Mouse (Mus musculus) cerebellum, postnatal 4 days (tissue): ENCODE measurements around the gene Ferd3l.

ENCODE experiments used
- DNase-seq, 2 experiments: peaks; one replicate each; pipeline ENCODE4 v3.0.0; 2022; ENCODE audit warnings: low spot score in 2 of 2, mixed read lengths in 1 of 2

The Ferd3l gene

DNA sequence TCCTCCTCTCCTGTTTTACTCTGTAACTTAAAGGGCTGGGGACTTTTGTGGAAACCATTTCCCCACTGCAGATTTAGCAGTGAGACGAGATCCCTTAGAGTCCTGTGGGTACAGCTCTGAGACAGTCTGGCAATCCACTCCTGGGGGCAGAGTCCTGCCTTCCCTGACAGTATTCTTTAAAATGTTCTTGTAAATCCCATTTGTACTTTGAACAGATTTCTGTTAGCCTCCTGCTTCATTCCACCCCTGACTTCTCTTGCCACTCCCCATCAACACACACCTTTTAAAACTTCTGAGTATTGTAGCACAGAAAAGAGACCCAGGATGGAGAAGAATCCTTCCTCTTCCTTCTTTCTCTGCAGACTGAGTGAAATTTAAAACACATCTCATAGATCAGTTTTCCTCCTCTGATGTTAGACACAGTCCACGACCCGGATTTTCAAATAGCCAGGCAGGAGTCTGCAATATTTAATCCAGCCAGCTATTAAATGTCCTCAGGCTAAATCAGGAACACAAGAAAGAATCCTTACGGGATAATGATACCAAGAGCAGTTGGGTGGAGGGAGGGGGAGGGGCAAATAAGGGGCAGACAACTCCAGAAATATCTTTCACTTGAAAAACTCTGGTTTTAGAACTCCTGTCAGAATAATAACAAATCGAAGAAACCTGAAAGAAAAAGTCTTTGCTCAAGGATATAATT, 37.6 kb downstream of the Ferd3l start:
- DNase-seq, result no peak

DNA sequence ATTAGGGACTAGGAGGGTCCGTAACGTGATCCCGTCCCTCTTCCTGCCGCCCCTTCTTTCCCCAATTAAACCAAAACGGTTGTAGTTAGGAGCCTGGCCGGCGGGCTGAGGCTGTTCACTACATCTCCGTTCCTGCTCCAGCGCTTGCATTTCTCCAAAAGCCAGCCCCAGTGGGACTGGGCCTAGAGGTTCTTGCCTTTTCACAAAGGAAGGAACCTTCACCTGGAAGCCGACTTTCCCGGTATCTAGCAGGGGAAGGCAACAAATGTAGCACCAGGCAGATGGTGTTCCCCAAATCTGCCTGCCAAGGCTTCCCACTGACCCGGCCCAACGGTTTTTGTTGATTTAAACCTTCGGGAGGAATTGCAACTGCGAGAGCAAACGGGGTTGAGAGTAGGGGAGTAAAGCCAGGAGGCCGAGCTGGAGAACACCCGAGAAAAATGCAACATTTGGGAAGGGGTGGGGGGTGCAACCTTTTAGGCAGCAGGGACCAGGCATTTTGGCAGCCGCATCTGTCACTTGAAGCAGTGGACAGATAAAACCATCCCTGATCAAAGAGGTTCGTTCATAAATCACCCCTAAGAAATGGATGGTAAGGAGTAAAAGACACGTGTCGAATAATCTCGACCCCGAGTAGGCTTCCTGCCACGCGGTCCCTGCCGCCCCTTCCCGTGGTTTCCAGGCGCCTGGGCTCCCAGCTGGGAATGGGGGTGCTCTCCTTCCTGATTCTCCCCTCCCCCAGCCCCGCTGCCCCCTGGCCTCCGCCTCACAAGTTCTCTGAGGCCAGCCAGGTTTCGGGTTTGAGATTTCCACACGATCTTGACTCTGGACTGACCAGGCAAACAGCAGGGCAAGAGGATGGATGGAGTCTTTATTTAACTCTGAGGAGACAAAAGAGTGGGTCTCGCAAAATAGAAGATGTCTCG, 38.5 kb downstream of the Ferd3l start:
- DNase-seq, result no peak

DNA sequence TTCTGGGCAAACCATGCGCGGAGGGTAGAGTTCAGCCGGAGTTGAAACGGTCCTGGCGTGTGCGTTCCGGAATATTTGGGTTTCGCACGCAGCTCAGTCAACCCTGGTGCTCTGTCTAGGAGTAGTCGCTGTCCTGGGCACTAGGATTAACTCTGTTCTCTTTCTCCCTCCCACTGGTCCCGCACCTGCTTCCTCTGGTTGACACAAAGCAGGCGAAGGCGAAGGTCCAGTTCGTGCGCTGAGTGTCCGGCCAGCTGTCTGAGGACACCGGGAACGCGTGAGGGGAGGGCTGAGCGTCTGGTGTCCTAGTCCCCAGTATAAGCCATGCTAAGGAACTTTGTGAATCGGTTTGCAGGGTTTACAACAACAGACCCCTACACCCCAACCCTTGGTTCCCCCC, 39.3 kb downstream of the Ferd3l start:
- DNase-seq, result no peak

DNA sequence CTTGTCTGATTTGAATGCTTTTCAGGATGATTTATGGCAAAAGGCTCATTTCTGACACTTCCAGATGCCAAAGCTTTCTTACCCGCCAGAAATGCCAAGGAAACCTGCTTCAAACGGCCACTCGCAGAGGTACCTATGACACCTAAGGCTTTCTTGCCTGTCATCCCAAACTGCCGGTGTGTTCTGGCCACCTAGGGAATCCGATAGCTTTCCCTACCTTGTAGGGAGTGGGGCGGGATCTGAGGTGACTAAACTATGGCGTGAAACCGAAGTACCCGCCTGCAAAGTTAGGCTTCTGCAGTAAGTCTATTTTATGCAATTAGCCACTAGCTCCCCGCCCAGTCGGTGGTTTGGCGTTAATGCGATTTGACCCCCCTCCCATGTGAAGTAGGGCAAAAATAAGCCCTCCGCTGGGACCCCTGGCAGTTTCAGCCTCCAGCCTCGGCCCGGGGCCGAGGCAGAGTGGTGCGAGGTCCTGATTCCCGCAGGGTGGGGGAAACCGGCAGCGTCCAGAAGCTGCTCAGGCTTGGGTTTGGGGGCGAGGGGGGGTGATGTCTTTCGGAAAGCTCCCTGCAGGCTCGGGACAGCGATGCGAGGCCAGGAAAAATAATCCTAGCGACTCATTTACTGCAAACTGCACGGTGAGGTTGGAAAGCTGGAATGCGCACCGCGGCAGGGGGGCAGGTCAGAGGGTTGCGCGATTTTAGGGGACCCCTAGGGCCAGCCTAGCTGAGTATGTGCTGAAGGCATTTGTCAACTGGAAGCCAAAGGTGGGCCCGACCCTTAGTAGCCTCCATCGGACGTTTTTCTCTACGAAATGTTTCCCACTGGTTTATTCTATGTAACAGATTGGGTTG, 40.0 kb downstream of the Ferd3l start:
- no peak for DNase-seq

DNA sequence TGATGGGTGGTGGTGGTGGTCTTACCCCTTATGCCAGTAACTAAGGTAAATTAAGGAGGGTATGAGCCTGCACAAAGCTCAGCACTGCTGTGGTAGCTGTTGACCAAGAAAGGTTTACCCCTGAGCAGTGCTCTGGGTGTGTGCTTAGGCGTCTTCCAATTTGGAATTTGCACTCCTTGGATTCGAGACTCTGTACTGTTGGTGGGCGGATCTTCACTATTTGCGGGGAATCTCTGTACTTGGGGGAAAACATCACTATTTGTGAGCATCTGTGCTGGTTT, 40.6 kb downstream of the Ferd3l start:
- no peak for DNase-seq
